Mouse (Mus musculus): Measurements from ENCODE around the gene Zfp648.

Zfp648 gene

DNA sequence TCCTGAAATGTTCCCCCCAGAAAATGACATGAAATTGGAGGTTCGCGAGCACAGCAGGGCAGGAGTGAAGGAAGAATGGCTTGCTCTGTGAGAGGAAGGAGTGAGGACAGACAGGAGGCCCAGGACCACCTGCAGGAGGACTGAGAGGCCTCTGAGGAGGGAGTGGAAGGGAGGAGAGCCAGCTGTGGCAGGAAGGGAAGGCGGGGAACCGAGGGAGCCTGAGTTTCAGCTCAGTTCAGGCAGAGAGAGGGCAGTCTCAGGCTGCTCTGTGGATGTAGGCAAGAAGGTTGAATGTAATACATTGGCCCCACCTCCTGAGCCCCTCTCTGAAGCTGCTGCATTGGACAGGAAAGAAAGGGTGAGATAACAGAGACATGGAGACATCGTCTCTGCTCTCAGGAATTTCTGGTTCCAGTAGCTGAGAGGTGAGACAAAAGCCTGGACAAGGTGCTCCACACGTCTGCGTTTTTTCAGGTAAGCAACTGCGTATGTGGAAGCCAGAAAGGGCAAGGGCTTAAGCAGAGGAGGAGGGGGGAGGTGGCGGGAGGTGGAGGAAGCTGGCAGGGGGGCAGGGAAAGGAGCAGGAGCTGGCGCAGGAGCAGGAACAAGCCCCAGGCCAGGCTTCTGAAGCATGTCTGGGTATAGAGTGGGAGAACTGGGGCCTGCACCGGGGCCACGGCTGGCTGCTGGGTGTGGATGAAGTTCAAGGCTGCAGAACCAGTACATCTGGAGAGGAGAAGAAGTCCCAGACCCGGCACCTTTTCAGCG is at the start of gene Zfp648:
TSS of gene Zfp648 (plus strand) at position 233 of the 768 bp plus-strand sequence.
- no peak for DNase-seq

DNA sequence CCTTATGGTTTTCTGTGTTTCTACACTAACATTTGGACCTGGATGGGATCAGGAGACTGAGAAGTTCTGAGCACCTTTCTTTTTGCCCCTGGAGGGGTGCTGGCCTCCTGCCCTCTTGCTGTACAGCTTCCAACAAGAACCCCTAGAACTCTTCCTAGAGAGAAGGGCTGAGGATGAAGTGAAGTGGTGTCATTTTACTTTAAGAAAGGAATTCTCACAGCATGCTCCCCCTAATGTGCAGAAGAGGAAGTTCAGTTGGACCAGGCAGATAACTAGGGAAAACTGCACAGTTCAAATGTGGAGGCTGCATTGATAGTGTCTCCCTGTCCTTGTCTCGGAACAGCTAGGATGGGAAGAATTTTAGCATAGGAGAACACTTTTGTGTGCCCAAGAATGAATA is 48.4 kb upstream of the Zfp648 start:
- DNase-seq: no peak

DNA sequence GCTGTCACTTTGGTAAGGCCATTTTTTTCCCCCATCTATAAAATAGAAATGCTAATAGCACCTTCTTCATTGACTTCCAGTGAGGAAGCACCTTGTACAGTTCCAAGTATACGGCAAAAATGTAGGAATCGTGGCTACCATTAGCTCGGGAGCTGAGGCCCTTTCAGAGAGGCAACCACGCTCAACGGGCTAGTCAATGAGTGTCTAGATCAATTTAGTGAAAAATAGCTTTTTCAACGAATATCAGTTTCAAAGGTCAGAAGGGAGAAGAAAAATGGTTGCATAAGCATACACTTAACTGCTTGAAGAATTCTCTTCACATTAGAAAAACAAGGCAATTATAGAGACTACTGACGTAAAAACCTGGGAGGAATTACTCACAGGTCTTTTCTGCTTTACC is 47.2 kb upstream of the Zfp648 start:
- DNase-seq: no peak

DNA sequence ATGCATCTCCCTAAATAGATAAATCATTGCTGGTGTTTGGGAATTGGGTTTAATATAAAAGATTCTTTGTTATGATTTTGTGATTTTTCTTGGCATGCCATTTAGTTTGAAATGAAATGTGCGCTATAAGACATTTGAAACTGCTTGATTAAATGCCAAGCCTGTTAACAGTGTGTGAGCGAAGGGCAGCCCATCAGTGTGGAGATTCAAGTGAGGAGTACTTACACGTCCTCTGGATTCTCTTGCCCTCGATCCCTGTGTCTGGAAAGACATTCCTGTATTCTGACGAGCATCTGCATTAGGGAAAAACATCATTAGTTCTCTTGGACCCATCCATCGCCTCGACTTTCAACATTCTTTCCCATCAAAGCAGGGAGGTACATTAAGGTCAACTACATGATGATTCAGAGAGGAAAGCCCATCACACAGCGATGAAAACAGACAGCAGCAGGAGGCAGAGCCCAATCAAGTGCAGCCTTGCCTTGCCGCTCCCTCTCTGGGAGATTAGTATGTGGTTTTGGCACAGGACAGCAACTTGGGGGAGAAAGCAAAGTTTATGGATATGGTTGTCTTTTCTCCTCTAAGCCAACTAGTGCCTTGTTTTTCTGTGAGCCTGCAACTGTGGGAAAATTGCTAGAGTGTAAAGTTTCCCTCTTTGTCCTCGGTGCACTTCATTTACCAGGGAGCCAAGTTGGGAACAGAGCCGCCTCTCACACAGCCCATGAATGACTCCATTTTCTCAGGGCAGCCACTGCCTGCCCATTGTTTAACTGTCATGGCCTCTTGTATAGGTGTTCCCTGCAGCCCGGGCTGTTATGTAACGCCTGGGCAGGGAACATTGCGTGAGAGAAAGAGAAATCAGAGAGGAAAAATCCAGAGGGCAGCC is 44.6 kb upstream of the Zfp648 start:
- DNase-seq: no peak

DNA sequence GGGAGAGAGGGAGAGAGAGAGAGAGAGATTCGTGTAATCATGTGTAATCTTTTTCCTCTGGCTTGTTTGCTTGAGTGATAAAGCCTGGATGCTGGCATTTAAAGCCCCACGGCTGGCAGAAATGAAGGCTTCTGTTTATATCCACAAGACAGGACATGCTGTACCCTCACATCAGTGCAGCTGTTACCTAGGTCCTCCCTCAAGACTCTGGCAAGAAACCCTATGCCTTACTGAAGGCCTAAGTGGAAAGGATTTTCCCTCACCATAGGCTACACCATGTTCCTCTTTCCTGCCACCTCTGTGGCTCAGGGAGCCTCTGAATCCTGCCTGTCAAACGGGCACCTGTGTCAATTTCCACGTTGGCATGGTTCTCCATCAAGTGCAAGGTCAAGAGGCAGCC is 43.9 kb upstream of the Zfp648 start:
- DNase-seq: no peak

DNA sequence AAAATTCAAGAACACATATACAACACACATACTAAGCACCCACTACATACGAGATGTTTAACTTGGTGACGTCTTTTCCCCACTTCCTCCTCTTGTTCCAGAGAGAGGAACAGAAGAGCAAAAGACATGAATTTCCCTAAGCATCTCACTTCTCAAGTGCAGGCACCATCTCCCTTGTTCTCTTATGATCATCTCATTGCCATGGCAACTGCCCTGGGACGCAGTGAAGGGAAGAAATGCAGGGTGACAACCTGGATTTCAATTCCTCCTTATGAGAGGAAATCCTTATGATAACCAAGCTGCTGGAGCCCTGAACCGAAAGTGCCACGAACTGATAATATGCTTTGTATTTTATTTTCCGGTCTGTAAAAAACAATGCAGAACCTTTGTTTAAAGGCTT is 33.3 kb upstream of the Zfp648 start:
- DNase-seq: no peak

DNA sequence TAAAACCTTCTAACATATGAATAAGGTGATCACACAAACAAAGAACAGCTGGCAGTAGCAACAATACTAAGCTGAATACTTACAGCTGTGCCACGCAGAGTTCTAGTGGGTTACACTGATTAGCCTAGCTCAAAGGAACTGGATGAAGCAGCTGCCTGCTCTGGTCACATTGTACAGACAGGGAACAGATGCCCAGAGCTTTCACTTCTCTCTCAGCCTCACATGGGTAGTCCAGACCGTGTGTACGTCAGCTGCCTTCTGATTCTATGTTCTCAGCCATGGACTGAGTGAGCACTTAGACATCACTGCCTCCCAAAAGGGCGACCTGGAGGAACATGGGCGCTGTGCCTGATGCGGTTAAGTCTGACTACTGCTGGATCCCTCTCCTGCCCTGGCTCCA is 25.7 kb upstream of the Zfp648 start:
- no peak for DNase-seq

DNA sequence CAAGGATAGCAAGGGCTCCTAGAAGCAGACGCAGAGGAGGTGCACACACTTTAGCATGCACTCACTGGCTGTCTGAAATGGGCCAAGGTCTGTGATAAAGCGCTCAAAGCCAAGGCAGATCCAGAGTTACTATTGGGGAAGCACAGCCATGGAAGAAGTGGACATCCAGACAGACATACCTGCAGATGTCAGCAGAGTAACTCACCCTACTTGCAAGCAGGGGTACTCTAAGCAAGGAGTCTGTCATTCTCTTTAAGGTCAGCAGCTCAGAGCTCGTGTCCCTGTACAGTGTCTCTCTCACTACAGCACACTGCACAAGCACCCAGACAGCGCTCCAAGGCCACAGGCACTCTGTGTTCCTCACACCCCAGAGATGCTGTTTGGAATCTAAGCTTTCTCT is 23.2 kb upstream of the Zfp648 start:
- DNase-seq: no peak

DNA sequence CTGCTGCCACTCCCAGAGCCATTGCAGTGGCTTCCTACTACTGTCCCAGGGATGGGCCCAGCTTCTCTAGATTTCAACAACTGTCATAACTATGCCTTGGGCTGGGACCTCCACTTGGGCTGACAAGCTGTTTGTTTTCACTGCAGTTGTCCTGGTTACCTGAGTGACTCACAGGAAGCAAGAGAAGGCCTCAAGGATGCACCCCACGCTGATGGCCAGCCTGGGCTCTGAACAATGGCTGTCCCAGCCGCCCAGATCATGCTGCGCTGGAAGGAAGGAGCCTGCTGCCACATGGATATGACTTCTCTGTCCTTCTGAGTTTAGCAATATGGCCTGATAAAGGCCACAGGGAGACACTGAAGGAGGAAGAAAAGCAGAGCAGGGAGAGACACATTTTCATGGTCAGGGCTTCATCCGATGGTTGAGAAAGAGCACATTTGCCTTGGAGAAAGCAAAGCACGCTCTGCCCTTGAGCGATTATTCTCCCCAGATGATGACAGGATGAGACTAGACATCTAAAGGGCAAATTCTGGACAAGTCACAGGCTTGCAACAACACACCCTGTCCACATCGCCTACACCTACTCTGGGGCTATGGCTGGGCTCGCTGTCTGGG is 22.3 kb upstream of the Zfp648 start:
- DNase-seq: no peak

- DNase-seq: peak; percentile 62
Measured at GRCm38 (mm10) chr1:154180952-154181351, 20.0 kb upstream of the Zfp648 start.

GRCm38 (mm10) chr1:154182396-154183076 is 18.5 kb upstream of the Zfp648 start:
- DNase-seq: no peak

DNA sequence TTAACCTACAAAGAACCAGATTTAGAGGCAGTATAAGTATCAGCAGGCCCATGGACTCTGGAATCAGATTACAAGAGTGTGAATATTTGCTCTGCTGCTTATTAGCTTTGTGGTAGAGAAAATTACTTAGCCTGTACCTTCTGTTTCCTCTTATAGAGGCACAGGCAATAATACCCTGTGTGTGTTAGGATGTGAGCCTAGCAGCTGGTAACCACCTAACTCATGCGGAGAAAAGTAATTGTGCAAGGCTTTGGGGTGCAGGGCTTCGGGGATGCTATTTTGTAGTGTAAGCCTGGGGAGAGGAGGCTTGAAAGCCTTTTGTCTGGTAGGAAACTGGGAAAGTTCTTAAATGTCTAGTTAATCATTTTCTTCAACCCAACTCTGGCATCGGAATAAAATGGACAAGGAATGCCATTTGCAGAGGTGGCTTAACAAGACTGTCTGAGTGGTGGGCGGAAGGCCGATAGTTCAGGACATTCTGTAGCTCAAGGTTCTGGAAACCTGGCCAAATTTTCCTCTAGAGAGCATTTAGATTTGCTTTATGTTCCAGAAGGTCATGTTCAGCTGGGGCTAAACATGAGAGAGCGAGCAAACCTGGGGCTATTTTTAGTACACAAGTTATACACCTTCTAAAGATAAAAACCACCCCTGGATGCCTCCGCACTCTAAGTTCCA is 17.8 kb upstream of the Zfp648 start:
- DNase-seq: no peak

DNA sequence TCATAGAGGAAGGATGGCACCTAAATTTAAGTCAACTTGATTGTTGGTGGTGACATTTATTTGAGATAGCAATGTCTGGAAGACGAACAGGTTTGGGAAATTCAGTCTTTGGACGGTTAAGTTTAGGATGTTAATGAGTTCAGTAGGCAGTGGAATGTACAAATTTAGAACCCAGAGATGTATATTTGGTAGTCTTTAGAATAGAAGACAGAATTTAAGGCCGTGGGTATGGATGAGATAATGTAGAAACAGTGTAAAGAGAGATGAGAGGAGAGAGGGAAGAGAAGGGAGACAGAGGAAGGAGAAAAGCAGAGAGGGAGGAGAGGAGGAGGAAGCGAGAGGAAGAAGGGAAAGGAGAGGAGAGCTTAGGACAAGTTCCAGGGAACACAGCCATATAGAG is 12.8 kb upstream of the Zfp648 start:
- no peak for DNase-seq

GRCm38 (mm10) chr1:154188631-154189030 is 12.4 kb upstream of the Zfp648 start:
- DNase-seq: no peak

- DNase-seq: peak; percentile 33
Measured at GRCm38 (mm10) chr1:154189842-154190530, 11.0 kb upstream of the Zfp648 start.

- no peak for DNase-seq
Measured at GRCm38 (mm10) chr1:154198896-154199295, 2.1 kb upstream of the Zfp648 start.

DNA sequence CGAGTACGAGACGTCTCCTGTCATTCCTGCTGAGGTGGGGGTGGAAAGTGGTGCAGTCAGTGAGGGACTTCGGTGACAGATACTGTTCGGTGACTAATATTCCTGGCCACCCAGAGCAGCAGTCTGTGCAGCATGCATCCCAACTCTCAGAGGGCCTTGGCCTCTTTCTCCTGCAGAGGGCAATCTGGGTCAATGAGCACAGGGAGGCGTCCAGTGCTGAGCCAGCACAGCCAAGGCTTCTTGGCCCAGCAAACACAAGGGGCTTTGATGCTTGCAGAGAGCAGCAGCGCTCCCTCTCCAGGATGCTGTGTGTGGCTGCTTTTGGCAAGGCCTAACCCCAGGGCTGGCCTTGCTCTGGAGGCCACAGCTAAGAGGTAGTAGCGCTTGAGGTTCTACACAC is 1.6 kb downstream of the Zfp648 start:
- DNase-seq: peak; percentile 16

- no peak for DNase-seq
Measured at GRCm38 (mm10) chr1:154203386-154203785, 2.4 kb downstream of the Zfp648 start.

DNA sequence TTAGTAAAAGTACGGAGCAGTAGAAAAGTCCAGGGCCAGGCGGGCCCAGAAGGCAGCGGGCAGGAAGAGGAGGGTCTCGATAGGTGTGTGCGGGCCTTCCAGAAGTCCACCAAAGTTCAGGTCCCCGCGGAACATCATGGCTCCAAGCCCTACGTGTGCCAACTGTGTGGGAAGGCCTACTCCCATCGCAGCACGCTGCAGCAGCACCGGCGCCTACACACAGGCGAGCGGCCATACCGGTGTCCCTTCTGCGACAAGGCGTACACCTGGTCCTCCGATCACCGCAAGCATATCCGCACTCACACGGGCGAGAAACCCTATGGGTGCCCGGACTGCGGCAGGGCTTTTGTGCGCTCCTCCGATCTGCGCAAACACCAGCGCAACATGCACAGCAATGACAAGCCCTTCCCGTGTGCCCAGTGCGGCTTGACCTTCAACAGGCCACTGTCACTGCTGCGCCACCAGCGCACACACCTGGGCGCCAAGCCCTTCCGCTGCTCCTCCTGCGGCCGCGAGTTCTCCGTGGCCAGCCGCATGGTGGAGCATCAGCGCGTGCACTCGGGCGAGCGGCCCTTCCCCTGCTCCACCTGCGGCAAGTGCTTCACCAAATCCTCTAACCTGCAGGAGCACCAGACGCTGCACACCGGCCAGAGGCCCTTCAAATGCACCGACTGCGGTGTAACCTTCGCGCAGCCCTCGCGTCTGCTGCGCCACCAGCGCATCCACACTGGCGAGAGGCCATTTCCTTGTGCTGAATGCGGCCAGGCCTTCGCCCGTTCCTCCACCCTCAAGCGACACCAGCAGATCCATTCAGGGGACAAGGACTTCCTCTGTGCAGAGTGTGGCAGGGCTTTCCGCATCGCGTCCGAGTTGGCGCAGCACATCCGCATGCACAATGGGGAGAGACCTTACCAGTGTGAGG is 3.9 kb downstream of the Zfp648 start:
- DNase-seq: no peak

DNA sequence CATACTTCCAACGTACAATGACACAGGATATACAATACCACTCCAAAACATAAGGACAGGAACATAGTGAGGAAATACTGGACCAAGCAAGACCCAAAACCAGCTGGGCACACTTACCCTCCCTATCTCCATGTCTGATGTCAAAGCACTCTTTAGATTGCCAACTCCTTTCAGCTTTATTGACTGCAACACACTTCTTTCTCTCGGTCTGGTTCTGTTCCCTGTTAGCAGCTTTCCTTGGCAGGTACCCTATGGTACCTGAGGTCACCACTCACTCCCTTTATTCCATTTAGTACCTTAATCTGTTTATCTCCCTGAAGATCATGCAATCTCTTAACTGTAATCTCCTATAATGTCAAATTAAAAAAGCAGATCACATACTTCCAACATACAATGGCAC is 19.0 kb downstream of the Zfp648 start:
- no peak for DNase-seq

DNA sequence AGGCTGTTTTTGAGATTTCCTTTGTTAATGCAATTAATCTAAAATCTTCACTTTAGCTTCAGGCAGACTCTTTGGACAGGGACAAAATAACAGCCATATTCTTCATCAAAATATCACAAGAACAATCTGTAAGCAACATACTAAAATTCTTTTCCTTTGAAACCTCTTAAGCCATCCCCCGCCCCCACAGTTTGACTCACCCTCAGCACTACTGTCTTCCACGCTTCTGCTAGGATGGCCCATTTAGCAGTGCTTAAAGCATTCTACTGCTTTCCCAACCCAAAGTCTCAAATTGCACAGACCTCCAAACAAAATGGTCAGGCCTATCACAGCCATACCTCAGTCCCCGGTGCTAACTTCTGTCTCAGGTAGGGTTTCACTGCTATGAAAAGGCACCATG is 19.6 kb downstream of the Zfp648 start:
- DNase-seq: no peak

All from cerebellum, adult 11 months (tissue).